ENCODE assay signal across 18 mouse cellular contexts in the genomic region with DNA sequence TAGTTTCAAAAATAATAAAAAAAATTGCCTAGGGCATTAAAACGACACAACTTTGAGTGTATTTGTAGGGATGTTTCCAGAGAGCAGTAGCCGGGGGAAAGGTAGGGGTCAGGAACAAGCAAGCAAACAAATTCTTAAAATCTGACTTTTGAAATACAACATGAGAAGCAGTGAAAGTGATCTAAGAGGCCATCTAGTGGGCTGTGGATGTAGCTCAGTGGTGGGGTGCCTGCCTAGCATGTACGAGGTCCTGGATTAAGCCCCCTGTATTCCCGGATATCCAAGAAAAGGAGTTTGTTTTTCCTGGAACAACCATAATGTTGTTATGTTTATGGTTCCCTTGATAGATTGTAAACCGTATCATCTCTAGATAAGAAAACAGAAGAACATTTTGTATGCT. TPM values are rescaled to one million over a fixed set of nuclear protein-coding genes. Genes with fewer than 3 reads are reported as not detected.
A peak's percentile ranks its signal among the peaks of the same experiment; 100 is the strongest.
DNase-seq lines count a peak whose midpoint lies in the region; ATAC-seq and TF ChIP-seq lines count a peak whose summit lies in the region.
"Had no signal": no experiment of that assay in that cellular context is flagged by ENCODE, and none has a peak within 500 bp of the region (broad histone marks: within the 10 kb centered on the region; RNA-seq: fewer than 3 reads in every experiment).

No protein-coding gene starts in this region.

- H3K4me1 ChIP-seq in hindbrain, postnatal 0 days (ENCODE audit: insufficient read depth, low read length): no peaks in the 10 kb centered on the region
- H3K4me1 ChIP-seq in hindbrain, embryonic 16.5 days (ENCODE audit: control insufficient read depth, insufficient read depth, low read depth, low read length): no peaks in the 10 kb centered on the region
- H3K4me1 ChIP-seq: hindbrain, embryonic 10.5 days; limb, embryonic 12.5 days; midbrain, embryonic 13.5 days; neural tube, embryonic 13.5 days had no signal

- WGBS in hindbrain, postnatal 0 days: 35% methylated on average over 5 of the region's 5 CpGs
- WGBS in hindbrain, embryonic 16.5 days: 35% methylated on average over 5 of the region's 5 CpGs

- H3K27ac ChIP-seq in hindbrain, postnatal 0 days: no peak overlapping the region
- no peak overlapping the region for H3K27ac ChIP-seq in hindbrain, embryonic 16.5 days (ENCODE audit: low read depth, low read length)
- H3K27ac ChIP-seq: hindbrain, embryonic 10.5 days; limb, embryonic 12.5 days; lung, embryonic 15.5 days; midbrain, embryonic 13.5 days; neural tube, embryonic 13.5 days had no signal

- ATAC-seq in CD4-positive, CD25-positive, alpha-beta regulatory T cell, adult 4 months: no peak
- ATAC-seq in hindbrain, postnatal 0 days: no peak
- no peak for ATAC-seq in hindbrain, embryonic 16.5 days
- ATAC-seq in megakaryocyte progenitor cell, adult 5-6 weeks (replicated peaks; ENCODE audit: poor library complexity): peak; percentile 27; the same call in 1 of the 2 replicates
- ATAC-seq: midbrain, embryonic 13.5 days had no signal

- peak; percentile 50 for TF ChIP-seq CTCF in hindbrain, postnatal 0 days (IDR thresholded peaks at IDR 0.05; ENCODE audit: low read depth)

- H3K27me3 ChIP-seq in hindbrain, postnatal 0 days (ENCODE audit: insufficient read depth, low read length): no peaks in the 10 kb centered on the region
- H3K27me3 ChIP-seq in hindbrain, embryonic 16.5 days (replicated peaks; ENCODE audit: control insufficient read depth, insufficient read depth, low read length): no peaks in the 10 kb centered on the region
- H3K27me3 ChIP-seq: limb, embryonic 12.5 days; lung, embryonic 15.5 days; midbrain, embryonic 13.5 days; neural tube, embryonic 13.5 days had no signal

- H3K9me3 ChIP-seq in hindbrain, postnatal 0 days (ENCODE audit: low read length): no peaks in the 10 kb centered on the region
- H3K9me3 ChIP-seq in hindbrain, embryonic 16.5 days (ENCODE audit: control insufficient read depth, low read length): no peaks in the 10 kb centered on the region
- H3K9me3 ChIP-seq: limb, embryonic 12.5 days; lung, embryonic 15.5 days; midbrain, embryonic 13.5 days; neural tube, embryonic 13.5 days had no signal

- H3K9ac ChIP-seq in hindbrain, postnatal 0 days (replicated peaks; ENCODE audit: low read length): no peak overlapping the region
- no peak overlapping the region for H3K9ac ChIP-seq in hindbrain, embryonic 16.5 days (ENCODE audit: low read depth, low read length)
- H3K9ac ChIP-seq: limb, embryonic 12.5 days; lung, embryonic 15.5 days; midbrain, embryonic 13.5 days; neural tube, embryonic 13.5 days had no signal

- H3K4me3 ChIP-seq in hindbrain, postnatal 0 days (ENCODE audit: low read length): no peak overlapping the region
- no peak overlapping the region for H3K4me3 ChIP-seq in hindbrain, embryonic 16.5 days (ENCODE audit: low read length)
- H3K4me3 ChIP-seq: hindbrain, embryonic 10.5 days; limb, embryonic 12.5 days; lung, embryonic 15.5 days; midbrain, embryonic 13.5 days; neural tube, embryonic 13.5 days had no signal

- peak; percentile 22 for DNase-seq in CD4-positive, CD25-positive, alpha-beta regulatory T cell, adult 2 months (ENCODE audit: low read depth, low spot score)
- DNase-seq in hindbrain, postnatal 0 days (ENCODE audit: low spot score): peak; percentile 17
- DNase-seq in lung, postnatal 10 days: peak; percentile 28
- DNase-seq in lung, postnatal 25 days (ENCODE audit: low spot score): no peak
- DNase-seq in ovary, adult 18-20 months (ENCODE audit: low spot score): no peak
- DNase-seq: adrenal gland, adult 8-10 months; kidney, adult 18-20 months; layer of hippocampus, adult 9-11 months; right cerebral cortex, adult 18-20 months had no signal

- no peaks in the 10 kb centered on the region for H3K36me3 ChIP-seq in hindbrain, postnatal 0 days (ENCODE audit: insufficient read depth, low read length)
- no peaks in the 10 kb centered on the region for H3K36me3 ChIP-seq in hindbrain, embryonic 16.5 days (ENCODE audit: control insufficient read depth, insufficient read depth, low read length)
- H3K36me3 ChIP-seq: hindbrain, embryonic 10.5 days; limb, embryonic 12.5 days; lung, embryonic 15.5 days; midbrain, embryonic 13.5 days; neural tube, embryonic 13.5 days had no signal

- H3K4me2 ChIP-seq in hindbrain, postnatal 0 days (ENCODE audit: low read depth, low read length): no peak overlapping the region
- no peak overlapping the region for H3K4me2 ChIP-seq in hindbrain, embryonic 16.5 days (ENCODE audit: low read length)
- H3K4me2 ChIP-seq: heart, embryonic 11.5 days; limb, embryonic 12.5 days; lung, embryonic 15.5 days; midbrain, embryonic 13.5 days; neural tube, embryonic 13.5 days had no signal

RNA-seq across cellular contexts. Expression of gene Nkrf, which starts 3.8 kb away (rescaled TPM):
- 1 to 10 TPM; 2.0 TPM for polyA plus RNA-seq in CD4-positive, CD25-positive, alpha-beta regulatory T cell, adult 4 months (2017; shearing (Covaris generic))
- 12.8 and 15.0 TPM in 2 replicates for total RNA-seq in hindbrain, postnatal 0 days (2014; rRNA removed)
- 15.3 and 15.4 TPM in 2 replicates for polyA plus RNA-seq in hindbrain, postnatal 0 days (2015; fragmentation: Nextera tagmentation; extraction: Ambion mirVana)
- 18.9 and 19.1 TPM in 2 replicates for polyA plus RNA-seq in hindbrain, embryonic 16.5 days (2015; fragmentation: Nextera tagmentation; extraction: Ambion mirVana)
- 27.8 and 31.2 TPM in 2 replicates for total RNA-seq in megakaryocyte progenitor cell, adult 5-6 weeks (2015)
- total RNA-seq in megakaryocyte progenitor cell, adult 5-6 weeks (2017): 9.8 and 14.1 TPM in 2 replicates

RNA-seq across cellular contexts. Expression of gene C330007P06Rik, which starts 32.6 kb away (rescaled TPM):
- polyA plus RNA-seq in CD4-positive, CD25-positive, alpha-beta regulatory T cell, adult 4 months (2017; shearing (Covaris generic)): 10 to 100 TPM; 26.8 to 28.7 TPM
- 20.5 and 26.8 TPM in 2 replicates for total RNA-seq in hindbrain, postnatal 0 days (2014; rRNA removed)
- 20.5 and 21.5 TPM in 2 replicates for polyA plus RNA-seq in hindbrain, postnatal 0 days (2015; fragmentation: Nextera tagmentation; extraction: Ambion mirVana)
- 22.9 and 24.6 TPM in 2 replicates for polyA plus RNA-seq in hindbrain, embryonic 16.5 days (2015; fragmentation: Nextera tagmentation; extraction: Ambion mirVana)
- total RNA-seq in megakaryocyte progenitor cell, adult 5-6 weeks (2015): 29.1 and 31.2 TPM in 2 replicates
- 63.5 and 75.6 TPM in 2 replicates for total RNA-seq in megakaryocyte progenitor cell, adult 5-6 weeks (2017)

RNA-seq across cellular contexts. Expression of gene Ube2a, which starts 32.8 kb away (rescaled TPM):
- polyA plus RNA-seq in CD4-positive, CD25-positive, alpha-beta regulatory T cell, adult 4 months (2017; shearing (Covaris generic)): 100 to 1,000 TPM; 110 to 131 TPM
- 28.5 and 31.2 TPM in 2 replicates for total RNA-seq in hindbrain, postnatal 0 days (2014; rRNA removed)
- polyA plus RNA-seq in hindbrain, postnatal 0 days (2015; fragmentation: Nextera tagmentation; extraction: Ambion mirVana): 134 and 140 TPM in 2 replicates
- polyA plus RNA-seq in hindbrain, embryonic 16.5 days (2015; fragmentation: Nextera tagmentation; extraction: Ambion mirVana): 117 and 118 TPM in 2 replicates
- total RNA-seq in megakaryocyte progenitor cell, adult 5-6 weeks (2015): 76.8 and 92.8 TPM in 2 replicates
- total RNA-seq in megakaryocyte progenitor cell, adult 5-6 weeks (2017): 23.2 and 26.2 TPM in 2 replicates

Comparison
In these comparisons a context has a peak if more than half of its experiments do, and no peak if none do; other contexts are left out.
1. DNase-seq: peak in CD4-positive, CD25-positive, alpha-beta regulatory T cell, adult 2 months (single experiment), hindbrain, postnatal 0 days (single experiment) and lung, postnatal 10 days (single experiment); none in lung, postnatal 25 days (single experiment) and ovary, adult 18-20 months (single experiment).